Mouse (Mus musculus) stomach, postnatal 0 days (tissue): ENCODE data around the gene Ttc23.

Source experiments
- CTCF ChIP-seq: IDR thresholded peaks from 2 replicates; pipeline ENCODE4 v1.5.1; 2016; ENCODE audit warnings: antibody characterized with exemption, low read depth, mild to moderate bottlenecking, moderate library complexity
- EP300 ChIP-seq: optimal IDR thresholded peaks from 2 replicates; pipeline ENCODE3; 2016; ENCODE audit warnings: antibody characterized with exemption

- TF ChIP-seq CTCF, result peak; percentile 8; the same call in 1 of the 2 replicates
- no peak for TF ChIP-seq EP300
Observed at GRCm38 (mm10) chr7:67647277-67647676, at the start of gene Ttc23.
